Mouse (Mus musculus) forebrain, embryonic 14.5 days (tissue): ENCODE measurements around the gene Abcg5. TPM values are rescaled to one million over a fixed set of nuclear protein-coding genes. Genes with fewer than 3 reads are reported as not detected.

ENCODE experiments used
- ATAC-seq: fragments of 200-750 bp; cut with Nextera tagmentation; 2 replicates; pipeline ENCODE4 v1.8.0; 2017; ENCODE audit warnings: mild to moderate bottlenecking, moderate library complexity
- DNase-seq: peaks from one replicate; pipeline ENCODE4 v3.0.0-alpha.2; 2015; ENCODE audit warnings: low spot score
- H3K27ac ChIP-seq: fragments of 300-500 bp; sonication (generic); 2 replicates; pipeline ENCODE4 v1.5.1; 2014; ENCODE audit warnings: low read depth, mild to moderate bottlenecking, control low read depth, low read length, moderate library complexity
- H3K27me3 ChIP-seq: fragments of 300-500 bp; sonication (generic); replicated peaks from 2 replicates; pipeline ENCODE4 v1.6.1; 2014; ENCODE audit warnings: low read length, control low read depth, mixed read lengths; ENCODE audit not compliant: control insufficient read depth, insufficient read depth
- H3K36me3 ChIP-seq: fragments of 300-500 bp; sonication (generic); 2 replicates; pipeline ENCODE4 v1.6.1; 2014; ENCODE audit warnings: low read length, control low read depth; ENCODE audit not compliant: control insufficient read depth, insufficient read depth
- H3K4me1 ChIP-seq: fragments of 300-500 bp; sonication (generic); 2 replicates; pipeline ENCODE4 v1.6.1; 2014; ENCODE audit warnings: antibody characterized with exemption, low read length, control low read depth; ENCODE audit not compliant: control insufficient read depth, insufficient read depth
- H3K4me2 ChIP-seq: fragments of 300-500 bp; sonication (generic); 2 replicates; pipeline ENCODE4 v1.6.1; 2014; ENCODE audit warnings: mild to moderate bottlenecking, control low read depth, low read length
- H3K4me3 ChIP-seq: fragments of 300-500 bp; sonication (generic); 2 replicates; pipeline ENCODE4 v1.5.1; 2014; ENCODE audit warnings: low read depth, low read length, control low read depth
- H3K9ac ChIP-seq: fragments of 300-500 bp; sonication (generic); 2 replicates; pipeline ENCODE4 v1.6.1; 2014; ENCODE audit warnings: mild to moderate bottlenecking, low read length, control low read depth, moderate library complexity
- H3K9me3 ChIP-seq: fragments of 300-500 bp; sonication (generic); replicated peaks from 2 replicates; pipeline ENCODE4 v1.6.1; 2016; ENCODE audit warnings: low read length, control low read depth, mixed read lengths; ENCODE audit not compliant: control insufficient read depth
- WGBS: fragments of 180-500 bp; shearing (Covaris S2); extraction: QIAGEN DNeasy Blood & Tissue Kit; methylation state at CpG from one replicate; pipeline ENCODE4 v1.1.7; 2014; 5-methylcytosine and 5-hydroxymethylcytosine counted together
- polyA plus RNA-seq: library from polyadenylated mRNA; unstranded; fragments of >200 nt; fragmentation: Nextera tagmentation; extraction: Ambion mirVana; gene quantifications from 2 replicates; pipeline ENCODE4 v1.2.1, GENCODE M21; 2014

Gene Abcg5
- polyA plus RNA-seq, 1 experiment from 2014 or later: 4.1 TPM

- WGBS: 95% methylated on average over 6 of the region's 6 CpGs
- Histone ChIP-seq H3K27ac (no peak overlapping the region), H3K4me3 (no peak overlapping the region), H3K4me1 (no peaks in the 10 kb centered on the region), H3K9me3 (no peaks in the 10 kb centered on the region), H3K36me3 (no peaks in the 10 kb centered on the region), H3K9ac (no peak overlapping the region), H3K4me2 (no peak overlapping the region), H3K27me3 (no peaks in the 10 kb centered on the region)
- no peak for DNase-seq
- ATAC-seq: no peak
Measured at GRCm38 (mm10) chr17:84617953-84618352, 64.9 kb downstream of the Abcg5 start.

DNA sequence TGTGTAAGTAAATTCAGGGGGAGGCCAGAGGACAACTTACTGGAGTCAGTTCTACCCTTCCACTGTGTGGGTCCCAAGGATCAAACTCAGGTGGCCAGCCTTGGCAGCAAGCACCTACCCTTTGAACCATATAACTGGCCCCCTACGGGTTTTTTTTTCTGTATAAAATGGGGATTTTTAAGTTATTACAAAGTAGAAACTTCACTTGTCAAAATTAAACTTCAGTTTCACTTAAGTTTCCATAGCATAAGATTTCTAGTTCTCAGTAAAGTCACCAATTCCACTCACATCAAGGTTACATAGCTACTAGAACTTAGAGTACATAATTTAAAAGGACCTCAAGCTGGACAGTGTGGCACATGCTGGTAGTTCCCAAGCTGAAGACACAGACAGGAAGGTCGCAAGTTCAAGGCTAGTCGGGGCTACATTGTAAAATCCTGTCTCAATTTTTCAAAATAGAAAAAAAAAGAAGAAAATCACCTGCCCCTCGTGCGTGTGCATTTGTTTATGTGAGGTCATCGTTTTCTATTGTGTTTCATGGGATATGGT, 66.2 kb downstream of the Abcg5 start:
- H3K9me3 ChIP-seq: no peaks in the 10 kb centered on the region
- no peaks in the 10 kb centered on the region for H3K36me3 ChIP-seq
- no peak overlapping the region for H3K4me3 ChIP-seq
- ATAC-seq: no peak
- no peak overlapping the region for H3K4me2 ChIP-seq
- WGBS: 92% methylated on average over 6 of the region's 6 CpGs
- H3K4me1 ChIP-seq: no peaks in the 10 kb centered on the region
- no peaks in the 10 kb centered on the region for H3K27me3 ChIP-seq
- no peak for DNase-seq
- H3K9ac ChIP-seq: no peak overlapping the region
- no peak overlapping the region for H3K27ac ChIP-seq

DNA sequence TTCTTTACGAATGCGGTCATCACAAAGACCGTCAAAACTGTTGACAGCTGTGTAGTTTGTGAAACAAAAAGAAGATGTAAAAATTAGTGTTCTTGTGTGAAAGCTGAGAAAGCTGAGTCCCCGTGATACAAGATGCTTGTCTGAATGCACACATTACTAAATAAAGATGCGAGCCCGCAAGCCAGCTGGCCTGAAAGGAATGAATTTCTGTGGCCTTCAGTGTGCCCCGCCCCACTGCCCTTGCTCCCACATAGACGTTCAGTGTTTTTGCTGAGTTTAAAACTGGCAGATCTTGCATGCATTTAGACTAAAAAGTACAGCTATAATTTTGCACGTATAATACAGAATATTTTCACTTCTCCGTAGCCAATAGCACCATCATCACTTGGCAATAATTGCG, 67.0 kb downstream of the Abcg5 start:
- 79% methylated on average over 11 of the region's 11 CpGs for WGBS
- Histone ChIP-seq H3K4me1 (no peaks in the 10 kb centered on the region), H3K27ac (no peak overlapping the region), H3K4me2 (no peak overlapping the region), H3K9ac (no peak overlapping the region), H3K36me3 (no peaks in the 10 kb centered on the region), H3K4me3 (no peak overlapping the region), H3K27me3 (no peaks in the 10 kb centered on the region), H3K9me3 (no peaks in the 10 kb centered on the region)
- ATAC-seq (no peak), DNase-seq (no peak)

DNA sequence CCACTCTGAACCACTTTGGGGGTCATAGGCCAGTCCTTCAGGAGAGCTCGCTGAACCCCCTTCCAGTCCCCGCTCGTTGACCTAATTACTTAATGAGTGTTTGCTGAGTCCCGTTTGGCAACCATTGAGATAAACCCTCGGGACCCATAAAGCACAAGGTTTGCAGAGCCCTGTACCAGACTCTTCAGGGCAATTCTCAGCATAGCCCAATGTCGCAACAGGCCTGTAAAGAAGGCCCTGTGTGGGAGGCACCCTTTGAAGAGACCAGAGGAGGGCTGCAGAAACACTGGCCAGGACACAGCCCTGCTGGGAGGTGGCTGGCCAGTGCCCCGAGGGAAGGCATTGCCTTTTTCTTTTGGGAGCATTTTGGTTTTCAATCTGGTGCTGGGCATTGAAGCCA, 70.8 kb downstream of the Abcg5 start:
- DNase-seq (no peak), ATAC-seq (no peak)
- no peaks in the 10 kb centered on the region for H3K27me3 ChIP-seq
- H3K4me1 ChIP-seq: no peaks in the 10 kb centered on the region
- H3K36me3 ChIP-seq: no peaks in the 10 kb centered on the region
- H3K27ac ChIP-seq: no peak overlapping the region
- no peak overlapping the region for H3K4me2 ChIP-seq
- H3K9me3 ChIP-seq: no peaks in the 10 kb centered on the region
- no peak overlapping the region for H3K9ac ChIP-seq
- no peak overlapping the region for H3K4me3 ChIP-seq
- 81% methylated on average over 7 of the region's 7 CpGs for WGBS

DNA sequence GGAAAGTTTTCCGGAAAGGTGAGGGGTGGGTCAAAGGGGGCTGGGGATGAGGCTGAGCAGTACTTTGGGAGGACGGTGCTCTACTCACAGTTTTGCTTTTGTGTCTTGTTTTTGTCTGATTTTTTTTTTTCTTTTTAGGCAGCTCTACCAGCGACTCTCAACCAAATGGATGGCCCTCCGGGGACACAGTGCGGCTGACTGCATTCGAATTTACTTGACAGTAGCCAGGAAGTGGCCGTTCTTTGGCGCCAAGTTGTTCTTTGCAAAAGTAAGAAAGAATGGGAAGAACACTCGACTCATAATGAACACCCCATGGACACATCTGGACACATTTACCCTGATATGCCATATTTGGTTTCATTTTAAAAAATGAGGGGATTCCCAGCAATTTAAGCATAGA, 71.3 kb downstream of the Abcg5 start:
- Histone ChIP-seq H3K27ac (no peak overlapping the region), H3K4me2 (no peak overlapping the region), H3K4me3 (no peak overlapping the region), H3K9ac (no peak overlapping the region), H3K9me3 (no peaks in the 10 kb centered on the region), H3K4me1 (no peaks in the 10 kb centered on the region), H3K27me3 (no peaks in the 10 kb centered on the region), H3K36me3 (no peaks in the 10 kb centered on the region)
- ATAC-seq (no peak), DNase-seq (no peak)
- WGBS: 94% methylated on average over 9 of the region's 9 CpGs

GRCm38 (mm10) chr17:84608606-84609005, 74.2 kb downstream of the Abcg5 start:
- no peaks in the 10 kb centered on the region for H3K4me1 ChIP-seq
- H3K27ac ChIP-seq: no peak overlapping the region
- 89% methylated on average over 4 of the region's 4 CpGs for WGBS
- no peak overlapping the region for H3K4me3 ChIP-seq
- H3K27me3 ChIP-seq: no peaks in the 10 kb centered on the region
- H3K36me3 ChIP-seq: no peaks in the 10 kb centered on the region
- ATAC-seq (no peak), DNase-seq (no peak)
- H3K4me2 ChIP-seq: no peak overlapping the region
- H3K9ac ChIP-seq: no peak overlapping the region
- no peaks in the 10 kb centered on the region for H3K9me3 ChIP-seq

Other genes starting within 250 kb of the Abcg5 start
- gene Thada, start 216.8 kb downstream of the Abcg5 start, polyA plus RNA-seq: 4.0 and 7.0 TPM in 2 replicates
- gene Plekhh2, start 171.1 kb downstream of the Abcg5 start, polyA plus RNA-seq: 0.88 and 1.3 TPM in 2 replicates
- gene Dync2li1, start 56.5 kb downstream of the Abcg5 start, polyA plus RNA-seq: 42.5 and 43.3 TPM in 2 replicates
- 0.05 TPM in 1 of 2 replicates, not detected in the other for gene Abcg8, start 6.7 kb downstream of the Abcg5 start, polyA plus RNA-seq
- 29.9 and 38.7 TPM in 2 replicates for gene Lrpprc, start 107.8 kb upstream of the Abcg5 start, polyA plus RNA-seq